Mouse (Mus musculus): ENCODE data around the gene Dcdc2a. TPM values are rescaled to one million over a fixed set of nuclear protein-coding genes. Genes with fewer than 3 reads are reported as not detected.
A peak's percentile ranks its signal among the peaks of the same experiment; 100 is the strongest.

Dcdc2a gene
- total RNA-seq, 2 experiments from 2014 or later = 11.6 to 17.8 TPM

- no peak overlapping the region for H3K4me3 ChIP-seq
- DNase-seq (ENCODE audit: low spot score in 2 of 2) = no peak
- no peak for TF ChIP-seq CTCF (conservative IDR thresholded peaks at IDR 0.05)
- H3K27ac ChIP-seq = no peak overlapping the region
Observed at GRCm38 (mm10) chr13:25206950-25207349, 151.1 kb downstream of the Dcdc2a start.

GRCm38 (mm10) chr13:25218394-25218793 lies 162.6 kb downstream of the Dcdc2a start:
- no peak for DNase-seq (ENCODE audit: low spot score in 2 of 2)
- no peak for TF ChIP-seq CTCF (conservative IDR thresholded peaks at IDR 0.05)
- H3K4me3 ChIP-seq = no peak overlapping the region
- no peak overlapping the region for H3K27ac ChIP-seq

GRCm38 (mm10) chr13:25220186-25220787 lies 164.5 kb downstream of the Dcdc2a start:
- Histone ChIP-seq H3K4me3 (no peak overlapping the region), H3K27ac (no peak overlapping the region)
- no peak for TF ChIP-seq CTCF (conservative IDR thresholded peaks at IDR 0.05)
- DNase-seq (ENCODE audit: low spot score in 2 of 2) = no peak

- Histone ChIP-seq H3K27ac (peak overlapping the region; percentile 25; the same call in 1 of the 2 replicates), H3K4me3 (no peak overlapping the region)
- no peak for DNase-seq (ENCODE audit: low spot score in 2 of 2)
- TF ChIP-seq CTCF (conservative IDR thresholded peaks at IDR 0.05) = no peak
Observed at GRCm38 (mm10) chr13:25251893-25252292, 196.1 kb downstream of the Dcdc2a start.

- DNase-seq (ENCODE audit: low spot score in 2 of 2) = no peak
- TF ChIP-seq CTCF (conservative IDR thresholded peaks at IDR 0.05) = no peak
- no peak overlapping the region for H3K27ac ChIP-seq
- no peak overlapping the region for H3K4me3 ChIP-seq
Observed at GRCm38 (mm10) chr13:25254478-25255263, 198.9 kb downstream of the Dcdc2a start.

GRCm38 (mm10) chr13:25257608-25258007 lies 201.8 kb downstream of the Dcdc2a start:
- H3K27ac ChIP-seq = no peak overlapping the region
- DNase-seq (ENCODE audit: low spot score in 2 of 2) = no peak
- H3K4me3 ChIP-seq = no peak overlapping the region
- TF ChIP-seq CTCF (conservative IDR thresholded peaks at IDR 0.05) = no peak

Other genes starting within 250 kb of the Dcdc2a start
- 100 to 1,000 TPM; 103 TPM for gene Acot13, start 224.5 kb upstream of the Dcdc2a start, total RNA-seq (2021)
- 10 to 100 TPM; 22.0 to 22.7 TPM for gene Tdp2, start 224.3 kb upstream of the Dcdc2a start, total RNA-seq (2021)
- 10 to 100 TPM; 27.0 to 27.6 TPM for gene D130043K22Rik, start 210.9 kb upstream of the Dcdc2a start, total RNA-seq (2021)
- gene Aldh5a1, start 118.3 kb upstream of the Dcdc2a start, total RNA-seq (2021) = 10 to 100 TPM; 63.0 to 64.3 TPM
- gene Gpld1, start 112.9 kb upstream of the Dcdc2a start, total RNA-seq (2021) = 10 to 100 TPM; 19.4 to 21.7 TPM
- gene Mrs2, start 35.6 kb upstream of the Dcdc2a start, total RNA-seq (2021) = 10 to 100 TPM; 56.5 to 67.1 TPM
- gene Nrsn1, start 214.5 kb downstream of the Dcdc2a start, total RNA-seq (2021) = 100 to 1,000 TPM; 307 to 313 TPM

All from layer of hippocampus, adult 2 months (tissue).